Mouse (Mus musculus): ENCODE data around the gene Nfatc2.
A peak's percentile ranks its signal among the peaks of the same experiment; 100 is the strongest.

Gene Nfatc2

GRCm38 (mm10) chr2:168516717-168517116 is 84.7 kb downstream of the Nfatc2 start:
- Histone ChIP-seq H3K4me1 (replicated peaks; ENCODE audit: low read depth, low read length) (no peaks in the 10 kb centered on the region), H3K27me3 (ENCODE audit: insufficient read depth, low read length) (peaks cover 5% of the 10 kb centered on the region), H3K36me3 (ENCODE audit: insufficient read depth, low read length) (no peaks in the 10 kb centered on the region), H3K9me3 (ENCODE audit: low read length) (no peaks in the 10 kb centered on the region), H3K4me3 (replicated peaks; ENCODE audit: low read length) (no peak overlapping the region)
- TF ChIP-seq NANOG (IDR thresholded peaks at IDR 0.05; ENCODE audit: borderline replicate concordance, low read length), result no peak
- TF ChIP-seq CTCF (conservative IDR thresholded peaks at IDR 0.05; ENCODE audit: low read length), result no peak
- no peak for TF ChIP-seq POU5F1 (IDR thresholded peaks at IDR 0.05; ENCODE audit: borderline replicate concordance, low read length)

GRCm38 (mm10) chr2:168515466-168515865 is 86.0 kb downstream of the Nfatc2 start:
- Histone ChIP-seq H3K36me3 (ENCODE audit: insufficient read depth, low read length) (no peaks in the 10 kb centered on the region), H3K27me3 (ENCODE audit: insufficient read depth, low read length) (peaks cover 5% of the 10 kb centered on the region), H3K4me1 (replicated peaks; ENCODE audit: low read depth, low read length) (no peaks in the 10 kb centered on the region), H3K9me3 (ENCODE audit: low read length) (no peaks in the 10 kb centered on the region), H3K4me3 (replicated peaks; ENCODE audit: low read length) (no peak overlapping the region)
- no peak for TF ChIP-seq NANOG (IDR thresholded peaks at IDR 0.05; ENCODE audit: borderline replicate concordance, low read length)
- TF ChIP-seq CTCF (conservative IDR thresholded peaks at IDR 0.05; ENCODE audit: low read length), result no peak
- no peak for TF ChIP-seq POU5F1 (IDR thresholded peaks at IDR 0.05; ENCODE audit: borderline replicate concordance, low read length)

- Histone ChIP-seq H3K4me3 (replicated peaks; ENCODE audit: low read length) (no peak overlapping the region), H3K27me3 (ENCODE audit: insufficient read depth, low read length) (no peaks in the 10 kb centered on the region; the same call in 1 of the 2 replicates), H3K36me3 (ENCODE audit: insufficient read depth, low read length) (no peaks in the 10 kb centered on the region), H3K9me3 (ENCODE audit: low read length) (no peaks in the 10 kb centered on the region), H3K4me1 (replicated peaks; ENCODE audit: low read depth, low read length) (no peaks in the 10 kb centered on the region)
- TF ChIP-seq POU5F1 (IDR thresholded peaks at IDR 0.05; ENCODE audit: borderline replicate concordance, low read length), result no peak
- TF ChIP-seq NANOG (IDR thresholded peaks at IDR 0.05; ENCODE audit: borderline replicate concordance, low read length), result no peak
- TF ChIP-seq CTCF (conservative IDR thresholded peaks at IDR 0.05; ENCODE audit: low read length), result no peak
These were observed 87.3 kb downstream of the Nfatc2 start for GRCm38 (mm10) chr2:168514131-168514530.

- peak; percentile 65 for TF ChIP-seq CTCF (conservative IDR thresholded peaks at IDR 0.05; ENCODE audit: low read length)
- no peak for TF ChIP-seq POU5F1 (IDR thresholded peaks at IDR 0.05; ENCODE audit: borderline replicate concordance, low read length)
- Histone ChIP-seq H3K4me3 (replicated peaks; ENCODE audit: low read length) (no peak overlapping the region), H3K27me3 (ENCODE audit: insufficient read depth, low read length) (no peaks in the 10 kb centered on the region), H3K9me3 (ENCODE audit: low read length) (no peaks in the 10 kb centered on the region), H3K4me1 (replicated peaks; ENCODE audit: low read depth, low read length) (no peaks in the 10 kb centered on the region), H3K36me3 (ENCODE audit: insufficient read depth, low read length) (no peaks in the 10 kb centered on the region)
These were observed 89.9 kb downstream of the Nfatc2 start for GRCm38 (mm10) chr2:168511529-168511928.

- Histone ChIP-seq H3K9me3 (ENCODE audit: low read length) (no peaks in the 10 kb centered on the region), H3K4me3 (replicated peaks; ENCODE audit: low read length) (no peak overlapping the region), H3K27me3 (ENCODE audit: insufficient read depth, low read length) (peaks cover 8% of the 10 kb centered on the region), H3K4me1 (replicated peaks; ENCODE audit: low read depth, low read length) (peaks cover 12% of the 10 kb centered on the region), H3K36me3 (ENCODE audit: insufficient read depth, low read length) (no peaks in the 10 kb centered on the region)
- no peak for TF ChIP-seq CTCF (conservative IDR thresholded peaks at IDR 0.05; ENCODE audit: low read length)
- no peak for TF ChIP-seq POU5F1 (IDR thresholded peaks at IDR 0.05; ENCODE audit: borderline replicate concordance, low read length)
- no peak for TF ChIP-seq NANOG (IDR thresholded peaks at IDR 0.05; ENCODE audit: borderline replicate concordance, low read length)
These were observed 92.8 kb downstream of the Nfatc2 start for GRCm38 (mm10) chr2:168508469-168509198.

GRCm38 (mm10) chr2:168504431-168505182 is 96.8 kb downstream of the Nfatc2 start:
- H3K4me1 ChIP-seq (replicated peaks; ENCODE audit: low read depth, low read length), result peaks cover 12% of the 10 kb centered on the region
- peaks cover 18% of the 10 kb centered on the region for H3K27me3 ChIP-seq (ENCODE audit: insufficient read depth, low read length)
- H3K4me3 ChIP-seq (replicated peaks; ENCODE audit: low read length), result peak overlapping the region; percentile 46
- TF ChIP-seq POU5F1 (IDR thresholded peaks at IDR 0.05; ENCODE audit: borderline replicate concordance, low read length) (no peak), NANOG (IDR thresholded peaks at IDR 0.05; ENCODE audit: borderline replicate concordance, low read length) (no peak), CTCF (conservative IDR thresholded peaks at IDR 0.05; ENCODE audit: low read length) (no peak)
- H3K36me3 ChIP-seq (ENCODE audit: insufficient read depth, low read length), result no peaks in the 10 kb centered on the region
- H3K9me3 ChIP-seq (ENCODE audit: low read length), result no peaks in the 10 kb centered on the region

- Histone ChIP-seq H3K27me3 (ENCODE audit: insufficient read depth, low read length) (peaks cover 19% of the 10 kb centered on the region), H3K4me3 (replicated peaks; ENCODE audit: low read length) (no peak overlapping the region)
- no peak for TF ChIP-seq CTCF (conservative IDR thresholded peaks at IDR 0.05; ENCODE audit: low read length)
- no peak for TF ChIP-seq POU5F1 (IDR thresholded peaks at IDR 0.05; ENCODE audit: borderline replicate concordance, low read length)
- TF ChIP-seq NANOG (IDR thresholded peaks at IDR 0.05; ENCODE audit: borderline replicate concordance, low read length), result no peak
These were observed 97.7 kb downstream of the Nfatc2 start for GRCm38 (mm10) chr2:168503735-168504134.

GRCm38 (mm10) chr2:168500750-168501149 is 100.7 kb downstream of the Nfatc2 start:
- Histone ChIP-seq H3K4me3 (replicated peaks; ENCODE audit: low read length) (no peak overlapping the region), H3K9me3 (ENCODE audit: low read length) (no peaks in the 10 kb centered on the region), H3K27me3 (ENCODE audit: insufficient read depth, low read length) (peaks cover 26% of the 10 kb centered on the region), H3K36me3 (ENCODE audit: insufficient read depth, low read length) (no peaks in the 10 kb centered on the region), H3K4me1 (replicated peaks; ENCODE audit: low read depth, low read length) (peaks cover 12% of the 10 kb centered on the region)
- TF ChIP-seq POU5F1 (IDR thresholded peaks at IDR 0.05; ENCODE audit: borderline replicate concordance, low read length) (no peak), NANOG (IDR thresholded peaks at IDR 0.05; ENCODE audit: borderline replicate concordance, low read length) (no peak), CTCF (conservative IDR thresholded peaks at IDR 0.05; ENCODE audit: low read length) (no peak)

More at GRCm38 (mm10) chr2:168503735-168504134, 97.7 kb downstream of the Nfatc2 start:
- H3K4me1 ChIP-seq (replicated peaks; ENCODE audit: low read depth, low read length), result peaks cover 12% of the 10 kb centered on the region
- H3K36me3 ChIP-seq (ENCODE audit: insufficient read depth, low read length), result no peaks in the 10 kb centered on the region
- no peaks in the 10 kb centered on the region for H3K9me3 ChIP-seq (ENCODE audit: low read length)
